Mouse (Mus musculus) A20 (cell line): ENCODE measurements around the gene Sumo2.
"Not testable (repeated sequence)": the region's sequence is repeated elsewhere in the genome, so short reads cannot be mapped to it uniquely, and the experiment has no call there.

Experiments
- DNase-seq: peaks from one replicate; pipeline ENCODE4 v3.0.0-alpha.2; 2011; ENCODE audit warnings: low read depth, low spot score

Gene Sumo2

DNA sequence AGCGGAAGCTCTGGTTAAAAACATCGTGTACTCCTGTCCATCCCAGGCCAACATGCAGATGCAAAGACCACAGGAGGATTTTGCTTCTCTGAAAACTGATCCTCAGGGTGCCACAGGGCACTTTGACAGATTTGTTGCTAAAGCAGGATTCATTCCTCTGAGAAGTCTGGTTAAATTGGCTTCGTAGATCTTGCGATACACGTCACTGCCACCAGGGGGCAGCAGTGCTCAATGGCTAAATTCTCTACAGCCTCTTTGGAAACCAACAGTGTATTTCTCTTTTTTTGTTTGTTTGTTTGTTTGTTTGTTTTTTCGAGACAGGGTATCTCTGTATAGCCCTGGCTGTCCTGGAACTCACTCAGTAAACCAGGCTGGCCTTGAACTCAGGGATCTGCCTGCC lies 52.4 kb downstream of the Sumo2 start:
- peak; percentile 73 for DNase-seq

DNA sequence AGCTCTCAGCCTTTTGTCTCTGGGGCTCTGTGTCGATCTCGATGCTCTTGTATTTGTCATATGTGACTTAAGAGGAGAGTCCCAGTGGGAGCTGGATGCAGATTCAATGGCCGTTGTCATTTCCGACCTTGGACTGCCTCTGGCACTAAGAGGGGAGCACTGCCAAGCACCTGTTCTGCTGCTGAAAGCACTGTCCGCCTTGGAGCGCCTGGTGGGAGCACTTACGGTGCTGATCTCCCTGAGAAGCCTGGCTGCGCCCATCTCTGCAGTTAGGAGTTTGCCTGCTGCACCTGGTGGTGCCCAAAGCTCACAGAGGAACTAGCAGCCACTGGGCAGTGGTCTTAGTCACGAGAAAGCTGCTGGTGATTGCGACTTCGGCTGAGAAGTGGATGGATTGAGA lies 52.8 kb downstream of the Sumo2 start:
- DNase-seq: no peak

DNA sequence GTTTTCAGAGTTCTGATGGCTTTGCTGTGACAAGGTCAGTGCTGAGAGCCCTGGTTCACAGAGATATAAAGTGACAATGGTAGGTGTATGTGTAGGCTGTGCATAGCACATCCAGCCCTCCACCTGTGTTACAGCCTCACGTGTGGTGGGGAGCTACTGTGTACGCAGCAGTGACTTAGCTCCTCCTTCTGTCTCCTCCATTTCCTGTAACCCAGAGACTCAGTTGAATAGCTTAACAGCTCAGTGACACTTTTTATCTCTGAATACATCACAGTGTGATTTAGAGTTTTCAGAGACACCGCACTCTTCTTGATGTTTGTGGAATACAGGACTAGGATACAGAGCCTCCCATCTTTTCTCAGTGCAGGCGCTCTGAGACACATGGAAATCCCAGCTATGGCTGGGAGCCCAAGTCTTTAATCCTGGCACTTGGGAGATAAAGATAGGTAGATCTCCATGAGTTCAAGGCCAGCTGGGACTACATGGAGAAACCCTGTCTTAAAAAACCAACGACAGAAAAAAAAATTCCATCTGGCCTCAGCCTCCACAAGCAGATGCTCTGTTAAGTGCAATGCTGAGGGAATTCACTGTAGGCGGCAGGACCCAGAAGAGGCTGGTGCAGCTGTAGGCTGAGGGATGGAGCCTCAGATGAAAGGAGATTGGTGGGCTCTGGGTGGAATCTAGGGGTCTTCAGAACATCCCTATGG lies 54.4 kb downstream of the Sumo2 start:
- DNase-seq: no peak

DNA sequence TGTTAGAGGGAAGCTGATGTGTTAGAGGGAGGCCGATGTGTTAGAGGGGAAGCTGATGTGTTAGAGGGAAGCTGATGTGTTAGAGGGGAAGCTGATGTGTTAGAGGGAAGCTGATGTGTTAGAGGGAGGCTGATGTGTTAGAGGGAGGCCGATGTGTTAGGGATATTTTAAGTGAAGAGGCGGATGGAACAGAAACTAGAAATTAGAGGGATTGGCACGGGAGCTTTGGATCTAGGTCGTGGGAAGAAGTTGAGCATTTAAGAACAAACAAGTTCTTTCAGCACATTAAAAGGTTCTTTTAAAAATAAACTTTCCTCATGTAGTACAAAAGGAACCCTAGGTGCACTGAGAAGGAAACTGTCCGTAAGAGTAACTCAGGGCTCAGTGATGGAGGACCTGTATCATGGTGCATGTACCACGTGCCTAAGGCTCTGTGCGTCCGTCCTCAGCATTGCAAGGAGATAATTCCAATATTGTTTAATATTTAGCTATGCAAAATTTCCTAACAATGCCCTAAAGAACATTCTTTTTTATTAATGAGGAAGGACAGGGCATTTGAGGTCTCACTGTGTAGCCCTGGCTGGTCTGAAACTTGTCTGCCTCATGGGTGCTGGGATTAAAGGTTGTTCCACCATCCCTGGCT lies 57.7 kb downstream of the Sumo2 start:
- no peak for DNase-seq

DNA sequence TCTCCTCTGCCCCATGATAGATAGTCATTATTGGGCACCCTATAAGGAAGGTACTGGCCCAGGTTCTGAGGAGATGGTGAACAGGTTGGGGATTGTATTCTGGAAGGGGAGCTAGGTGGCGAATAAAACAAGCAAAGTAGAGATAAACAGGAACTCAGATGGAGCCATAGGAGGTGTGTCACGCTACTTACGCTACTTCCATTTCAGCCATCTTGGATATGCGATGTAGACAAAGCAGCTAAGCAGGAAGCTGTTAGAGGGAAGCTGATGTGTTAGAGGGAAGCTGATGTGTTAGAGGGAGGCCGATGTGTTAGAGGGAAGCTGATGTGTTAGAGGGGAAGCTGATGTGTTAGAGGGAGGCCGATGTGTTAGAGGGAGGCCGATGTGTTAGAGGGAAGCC lies 58.7 kb downstream of the Sumo2 start:
- DNase-seq: not testable (repeated sequence)

DNA sequence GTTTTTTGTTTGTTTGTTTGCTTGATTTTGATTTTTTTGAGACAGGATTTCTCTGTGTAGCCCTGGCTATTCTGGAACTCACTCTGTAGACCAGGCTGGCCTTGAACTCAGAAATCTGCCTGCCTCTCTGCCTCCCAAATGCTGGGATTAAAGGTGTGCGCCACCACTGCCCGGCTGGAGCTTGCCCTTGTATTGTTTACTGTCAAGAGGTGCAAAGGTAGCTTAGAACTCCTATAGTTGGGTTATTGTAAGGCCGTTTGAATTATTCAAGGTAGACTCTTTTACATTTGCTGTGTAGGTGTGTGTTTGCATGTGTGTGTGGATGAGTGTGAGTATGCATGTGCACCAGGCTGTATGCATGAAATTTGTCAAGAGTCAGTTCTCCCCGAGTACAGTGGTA lies 59.4 kb downstream of the Sumo2 start:
- DNase-seq: not testable (repeated sequence)

DNA sequence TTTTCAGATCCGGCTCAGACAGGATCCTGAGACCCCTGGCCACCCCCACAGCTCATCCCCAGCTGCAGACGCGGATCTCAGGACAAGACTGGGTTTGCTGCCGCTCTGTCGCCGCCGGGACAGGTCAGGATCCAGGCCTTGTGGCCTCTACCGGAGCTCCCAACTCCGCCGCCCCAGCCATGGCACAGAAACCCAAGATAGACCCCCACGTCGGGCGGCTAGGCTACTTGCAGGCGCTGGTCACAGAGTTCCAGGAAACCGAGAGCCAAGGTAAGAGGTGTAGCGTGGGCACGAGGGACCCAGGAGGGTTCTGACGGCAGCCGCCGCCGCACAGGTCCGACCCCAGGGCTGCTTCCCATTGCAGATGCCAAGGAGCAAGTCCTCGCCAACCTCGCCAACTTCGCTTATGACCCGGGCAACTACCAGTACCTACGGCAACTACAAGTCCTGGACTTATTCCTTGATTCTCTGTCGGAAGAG lies 60.3 kb downstream of the Sumo2 start:
- DNase-seq: no peak

DNA sequence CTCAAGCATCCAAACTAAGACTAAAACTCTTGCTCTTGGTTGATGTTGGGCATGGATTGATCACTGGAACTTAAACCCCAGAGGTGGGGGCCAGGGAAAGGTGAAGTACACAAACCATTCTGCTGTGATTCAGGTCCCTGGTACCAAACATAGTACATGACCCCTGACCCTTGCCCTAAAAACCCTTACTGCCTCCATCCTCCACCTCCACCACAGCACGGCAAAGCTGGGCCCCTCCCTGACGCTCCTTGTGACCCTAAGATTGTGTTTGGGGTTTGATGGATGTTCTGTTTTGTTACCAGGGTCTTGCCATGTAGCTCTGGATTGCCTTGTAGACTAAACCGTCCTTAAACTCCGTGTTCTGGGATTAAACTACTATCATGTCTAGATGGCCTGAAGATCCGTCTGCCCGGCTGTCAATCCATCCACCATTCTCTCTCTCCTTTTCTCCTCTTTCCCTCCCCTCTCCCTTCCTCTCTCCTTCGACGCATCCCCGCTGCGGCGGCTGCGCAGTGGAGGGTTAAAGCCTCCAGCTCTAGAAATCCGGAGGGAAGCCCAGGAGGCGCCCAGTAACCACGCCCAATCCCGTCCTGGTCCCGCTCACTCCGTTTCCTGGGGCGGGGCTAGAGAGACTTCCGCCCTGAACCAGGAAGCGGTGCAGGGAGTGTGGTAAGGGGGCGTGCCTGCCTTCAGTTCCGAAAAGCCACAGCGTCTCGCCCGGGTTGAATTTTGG lies 60.9 kb downstream of the Sumo2 start, which contains the start of gene Armc7:
Gene Armc7 (plus strand): TSS at position 643 of the 733 bp plus-strand sequence.
- DNase-seq: peak; percentile 93

DNA sequence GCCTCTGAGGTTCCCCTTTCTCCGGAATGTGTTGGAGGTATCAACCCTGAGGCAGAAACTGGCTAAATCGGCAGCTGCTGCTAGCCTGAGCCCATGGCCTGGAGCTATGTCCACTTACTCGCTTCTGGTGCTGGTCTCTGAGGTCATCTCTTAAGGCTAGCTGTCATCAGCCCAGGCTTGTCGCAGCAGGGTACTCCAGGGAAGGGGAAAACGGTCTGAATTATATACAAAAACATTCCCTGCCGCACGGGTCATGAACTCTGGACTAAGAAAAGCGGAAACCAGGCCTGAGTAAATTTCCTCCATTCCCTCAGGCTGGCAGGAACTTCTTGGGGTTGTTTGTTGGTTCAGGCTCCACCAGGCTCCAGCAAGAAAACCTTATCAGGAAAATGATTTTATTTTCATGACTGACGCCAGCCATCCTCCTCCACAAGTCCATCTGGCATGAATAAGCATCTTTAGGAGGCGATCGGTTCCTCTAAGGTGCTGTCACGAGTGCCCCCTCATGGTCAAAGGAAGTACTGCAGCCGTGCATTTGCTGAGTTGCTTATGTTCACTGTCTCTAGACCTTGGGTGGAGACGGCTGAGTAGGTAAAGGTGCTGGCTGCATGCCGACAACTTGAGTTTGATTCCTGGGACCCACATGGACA lies 62.3 kb downstream of the Sumo2 start:
- DNase-seq: peak; percentile 91
